Mouse (Mus musculus) cerebellum, adult 18-20 months (tissue): Measurements from ENCODE around the gene Vmn2r41.
"Not testable (repeated sequence)": the region's sequence is repeated elsewhere in the genome, so short reads cannot be mapped to it uniquely, and the experiment has no call there.

ENCODE experiments used
- DNase-seq, 2 experiments: peaks; one replicate each; pipeline ENCODE4 v3.0.0; 2021

The Vmn2r41 gene

GRCm38 (mm10) chr7:8161554-8161953, at the start of gene Vmn2r41:
TSS of gene Vmn2r41 (minus strand) at chr7:8161654.
- DNase-seq = not testable (repeated sequence)

- DNase-seq = not testable (repeated sequence)
Measured at GRCm38 (mm10) chr7:8200220-8200619, 38.8 kb upstream of the Vmn2r41 start, which contains the start of gene Vmn2r42. TSS of gene Vmn2r42 (minus strand) at chr7:8200320.

GRCm38 (mm10) chr7:8092871-8093270, 68.6 kb downstream of the Vmn2r41 start:
- peak in 1 of 2 experiments; percentile 1 for DNase-seq
